Comparison of ENCODE assay signal across 12 mouse cellular contexts in the genomic region with DNA sequence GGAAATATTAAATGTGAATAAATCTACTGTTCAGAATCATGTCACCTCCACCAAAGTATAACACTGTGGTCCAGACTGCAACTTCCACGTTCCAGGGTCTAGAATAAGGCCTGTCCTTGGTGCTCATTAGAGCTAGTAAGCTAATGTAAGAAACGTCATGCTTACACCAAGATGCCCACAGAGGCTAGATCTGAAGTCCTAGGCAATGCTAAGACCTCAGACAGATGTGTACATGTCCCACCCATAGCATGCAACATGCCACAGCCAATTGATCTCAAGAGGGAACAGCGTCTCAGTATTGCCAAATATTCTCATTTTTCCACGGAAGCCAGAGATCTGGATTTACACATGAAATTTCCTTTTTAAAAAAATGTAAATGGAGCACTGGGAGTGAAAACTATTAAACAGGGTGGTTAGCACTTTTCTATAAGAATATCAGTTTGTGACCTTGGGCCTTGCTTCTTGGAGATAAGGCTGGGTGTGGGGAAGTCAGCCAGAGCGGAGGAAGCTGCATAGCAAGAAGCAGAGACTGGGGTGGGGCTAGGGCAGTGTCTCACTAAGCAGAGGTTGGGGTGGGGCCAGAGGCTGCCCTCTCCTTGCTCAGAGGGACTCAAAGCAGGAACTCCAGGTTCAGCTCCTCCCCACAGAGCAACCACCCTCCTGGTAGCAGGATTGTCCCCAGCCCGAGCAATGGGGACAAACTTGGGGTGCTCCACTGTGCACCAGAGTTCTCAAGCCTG. TPM values are rescaled to one million over a fixed set of nuclear protein-coding genes. Genes with fewer than 3 reads are reported as not detected.
DNase-seq lines count a peak whose midpoint lies in the region; ATAC-seq lines count a peak whose summit lies in the region.
"Had no signal": no experiment of that assay in that cellular context is flagged by ENCODE, and none has a peak within 500 bp of the region (broad histone marks: within the 10 kb centered on the region; RNA-seq: fewer than 3 reads in every experiment).

No protein-coding gene starts in this region.

- peaks cover 13% of the 10 kb centered on the region for H3K27me3 ChIP-seq in heart, embryonic 10.5 days (ENCODE audit: insufficient read depth, poor library complexity, severe bottlenecking)
- no peaks in the 10 kb centered on the region for H3K27me3 ChIP-seq in liver, embryonic 13.5 days

- H3K4me2 ChIP-seq in liver, embryonic 13.5 days = peak overlapping the region; percentile 67
- H3K4me2 ChIP-seq: midbrain, embryonic 13.5 days had no signal

- intact Hi-C loops in heart, postnatal 36 days (cut with DNase I) = loop anchor here (10.0 kb wide), 1 partner anchor 963 kb away; no protein-coding TSS in a partner anchor

- peak; percentile 89 for DNase-seq in heart, embryonic 10.5 days (ENCODE audit: low spot score)
- no peak for DNase-seq in heart, postnatal 36 days
- peak; percentile 100 for DNase-seq in MEL-GATA-1-ER (ENCODE audit: extremely low read depth, low read depth)
- DNase-seq in liver, embryonic 13.5 days = peak; percentile 92
- peak; percentile 61 for DNase-seq in spleen, adult 12 weeks (ENCODE audit: low spot score)
- no peak for DNase-seq in cerebellum, adult 9-11 months
- DNase-seq in neural tube, embryonic 10.5 days (ENCODE audit: extremely low spot score, low spot score) = no peak
- DNase-seq in retina, postnatal 1 day = no peak
- DNase-seq: right cerebral cortex, postnatal 4 days had no signal

- H3K9me3 ChIP-seq in heart, embryonic 10.5 days = no peaks in the 10 kb centered on the region
- no peaks in the 10 kb centered on the region for H3K9me3 ChIP-seq in liver, embryonic 13.5 days (replicated peaks)
- H3K9me3 ChIP-seq: forebrain, embryonic 10.5 days; midbrain, embryonic 13.5 days had no signal

- H3K9ac ChIP-seq in liver, embryonic 13.5 days = peak overlapping the region; percentile 57
- H3K9ac ChIP-seq: midbrain, embryonic 13.5 days had no signal

- no peaks in the 10 kb centered on the region for H3K36me3 ChIP-seq in heart, embryonic 10.5 days
- H3K36me3 ChIP-seq in liver, embryonic 13.5 days = no peaks in the 10 kb centered on the region
- H3K36me3 ChIP-seq: forebrain, embryonic 10.5 days; midbrain, embryonic 13.5 days had no signal

- peak; percentile 99 for ATAC-seq in liver, embryonic 13.5 days (ENCODE audit: low read depth)
- ATAC-seq: midbrain, embryonic 13.5 days had no signal

- H3K4me1 ChIP-seq in heart, embryonic 10.5 days = peaks cover 40% of the 10 kb centered on the region
- H3K4me1 ChIP-seq in liver, embryonic 13.5 days (replicated peaks) = peaks cover 84% of the 10 kb centered on the region

- H3K27ac ChIP-seq in heart, embryonic 10.5 days = peak overlapping the region; percentile 62; the same call in 1 of the 2 replicates
- H3K27ac ChIP-seq in liver, embryonic 13.5 days = peak overlapping the region; percentile 96
- H3K27ac ChIP-seq: forebrain, embryonic 10.5 days; kidney, postnatal 0 days; midbrain, embryonic 13.5 days had no signal

- WGBS in heart, embryonic 10.5 days = 67% methylated on average over 6 of the region's 6 CpGs
- 14% methylated on average over 6 of the region's 6 CpGs for WGBS in liver, embryonic 13.5 days (ENCODE audit: insufficient replicate concordance)

- H3K4me3 ChIP-seq in heart, embryonic 10.5 days = no peak overlapping the region
- peak overlapping the region; percentile 33 for H3K4me3 ChIP-seq in liver, embryonic 13.5 days (replicated peaks)
- H3K4me3 ChIP-seq: forebrain, embryonic 10.5 days; midbrain, embryonic 13.5 days had no signal

RNA-seq across cellular contexts. Expression of gene Nrap, which starts 1.6 kb away (rescaled TPM):
- 3.4 and 11.9 TPM in 2 replicates for polyA plus RNA-seq in heart, embryonic 10.5 days (2016; fragmentation: Nextera tagmentation; extraction: Ambion mirVana)
- total RNA-seq in heart, postnatal 36 days (2021) = 100 to 1,000 TPM; 359 to 393 TPM
- 0.12 TPM in 2 replicates for polyA plus RNA-seq in liver, embryonic 13.5 days (2015; fragmentation: Nextera tagmentation; extraction: Ambion mirVana)

RNA-seq across cellular contexts. Expression of gene Casp7, which starts 5.5 kb away (rescaled TPM):
- 25.1 and 31.6 TPM in 2 replicates for polyA plus RNA-seq in heart, embryonic 10.5 days (2016; fragmentation: Nextera tagmentation; extraction: Ambion mirVana)
- total RNA-seq in heart, postnatal 36 days (2021) = 10 to 100 TPM in 1 of 2 experiments, 1 to 10 TPM in 1; 9.9 to 12.9 TPM
- 15.0 and 15.4 TPM in 2 replicates for polyA plus RNA-seq in liver, embryonic 13.5 days (2015; fragmentation: Nextera tagmentation; extraction: Ambion mirVana)

Comparison
In these comparisons a context has a peak if more than half of its experiments do, and no peak if none do; other contexts are left out.
1. DNase-seq: peak in heart, embryonic 10.5 days (single experiment), MEL-GATA-1-ER (single experiment), liver, embryonic 13.5 days (single experiment) and spleen, adult 12 weeks (single experiment); none in heart, postnatal 36 days (0 of 2), cerebellum, adult 9-11 months (single experiment), neural tube, embryonic 10.5 days (single experiment) and retina, postnatal 1 day (single experiment).